Mouse (Mus musculus) heart, postnatal 0 days (tissue): ENCODE results near the gene Retreg3.

ENCODE experiments used
- CTCF ChIP-seq: IDR thresholded peaks from 2 replicates; pipeline ENCODE4 v1.5.1; 2016; ENCODE audit warnings: antibody characterized with exemption, control low read depth, low read depth
- EP300 ChIP-seq: IDR thresholded peaks from 2 replicates; pipeline ENCODE4 v1.6.1; 2016; ENCODE audit warnings: antibody characterized with exemption, low read depth

GRCm38 (mm10) chr11:101131701-101132100 lies 12.0 kb upstream of the Retreg3 start:
- TF ChIP-seq CTCF (peak; percentile 28; the same call in 1 of the 2 replicates), EP300 (no peak)
